Mouse (Mus musculus) left cerebral cortex, postnatal 10 days (tissue): Measurements from ENCODE around the gene Nme4. TPM values are rescaled to one million over a fixed set of nuclear protein-coding genes. Genes with fewer than 3 reads are reported as not detected.

Experiments
- DNase-seq, 2 experiments: peaks; one replicate each; pipeline ENCODE4 v3.0.0; 2021 to 2022; ENCODE audit warnings: low spot score in 2 of 2, mixed read lengths in 1 of 2; ENCODE audit errors: extremely low spot score in 1 of 2
- intact Hi-C: fragments of 180-260 bp; cut with DNase I; formaldehyde crosslinking; loops from one replicate; pipeline ENCODE4 v1.15.1; 2025
- total RNA-seq, 2 experiments: library from RNA; stranded (reverse); gene quantifications; 2 replicates each; pipeline ENCODE4 v1.2.3; 2021

Gene Nme4
- total RNA-seq: 1 to 10 TPM; 3.0 to 3.9 TPM

- DNase-seq: peak in 1 of 2 experiments; percentile 67
- intact Hi-C loops: no loop called here
Measured at GRCm38 (mm10) chr17:26095121-26095740, at the start of gene Nme4. TSS of gene Nme4 (minus strand) at chr17:26095602.

DNA sequence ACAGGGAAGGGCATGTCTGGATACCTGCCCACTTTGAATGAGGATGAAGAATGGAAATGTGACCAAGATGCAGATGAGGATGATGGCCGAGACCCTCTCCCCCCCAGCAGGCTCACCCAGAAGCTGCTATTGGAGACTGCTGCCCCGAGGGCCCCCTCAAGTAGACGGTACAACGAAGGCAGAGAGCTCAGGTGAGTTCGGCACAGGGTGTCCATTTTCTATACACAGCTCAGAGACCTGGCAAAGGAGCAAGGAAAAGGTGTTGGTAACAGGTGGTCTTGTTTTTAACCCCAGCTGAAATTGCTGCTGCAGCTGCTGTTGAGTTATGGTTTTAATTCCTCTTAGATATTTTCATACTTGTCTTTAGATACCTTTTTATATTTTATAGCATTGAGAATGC lies 48.0 kb upstream of the Nme4 start:
- intact Hi-C loops: no loop called here
- DNase-seq: no peak

DNA sequence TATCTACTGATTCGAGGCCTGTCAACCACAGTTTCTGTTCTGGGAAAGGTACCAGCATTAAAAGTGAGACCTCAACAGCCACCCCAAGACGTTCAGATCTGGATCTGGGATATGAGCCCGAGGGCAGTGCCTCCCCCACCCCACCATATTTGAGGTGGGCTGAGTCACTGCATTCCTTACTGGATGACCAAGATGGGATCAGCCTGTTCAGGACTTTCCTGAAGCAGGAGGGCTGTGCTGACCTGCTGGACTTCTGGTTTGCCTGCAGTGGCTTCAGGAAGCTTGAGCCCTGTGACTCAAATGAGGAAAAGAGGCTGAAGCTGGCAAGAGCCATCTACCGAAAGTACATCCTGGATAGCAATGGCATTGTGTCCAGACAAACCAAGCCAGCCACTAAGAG lies 47.4 kb upstream of the Nme4 start:
- intact Hi-C loops: no loop called here
- DNase-seq: no peak

GRCm38 (mm10) chr17:26138901-26139381 lies 43.5 kb upstream of the Nme4 start:
- intact Hi-C loops: no loop called here
- peak in 1 of 2 experiments; percentile 76 for DNase-seq

DNA sequence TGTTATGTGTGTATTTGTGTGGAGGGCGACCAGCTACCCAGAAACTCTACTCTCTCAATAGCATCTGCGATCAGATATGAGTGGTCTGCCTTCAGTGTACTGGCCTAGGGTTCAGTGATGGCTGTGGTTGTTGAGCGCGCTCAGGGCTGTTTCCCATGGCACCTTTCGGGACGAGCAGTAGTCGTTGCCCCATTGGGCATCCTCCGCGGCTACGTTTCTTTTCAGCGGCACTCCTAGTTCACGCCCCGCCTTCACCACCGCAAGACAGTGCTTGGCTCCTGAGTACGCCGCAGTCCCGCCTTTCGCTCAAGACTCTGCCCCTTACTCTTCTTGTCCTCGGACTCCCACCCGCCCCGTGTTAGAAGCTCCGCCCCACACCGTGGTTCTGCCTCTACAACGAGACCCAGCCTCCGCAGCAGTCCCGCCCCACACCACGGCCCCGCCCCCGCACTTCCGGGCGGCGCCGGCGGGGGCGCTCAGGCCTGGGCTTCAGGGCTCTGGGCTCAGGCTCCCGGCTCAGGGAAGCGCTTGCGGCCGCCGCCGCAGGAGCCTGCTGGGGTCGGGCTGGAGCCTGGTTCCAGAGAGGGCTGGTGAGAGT lies 42.9 kb upstream of the Nme4 start, which contains the start of gene Axin1:
Gene Axin1 (plus strand): TSS at position 450 of the 598 bp plus-strand sequence.
- DNase-seq: peak; percentile 92 to 96
- intact Hi-C loops: no loop called here

DNA sequence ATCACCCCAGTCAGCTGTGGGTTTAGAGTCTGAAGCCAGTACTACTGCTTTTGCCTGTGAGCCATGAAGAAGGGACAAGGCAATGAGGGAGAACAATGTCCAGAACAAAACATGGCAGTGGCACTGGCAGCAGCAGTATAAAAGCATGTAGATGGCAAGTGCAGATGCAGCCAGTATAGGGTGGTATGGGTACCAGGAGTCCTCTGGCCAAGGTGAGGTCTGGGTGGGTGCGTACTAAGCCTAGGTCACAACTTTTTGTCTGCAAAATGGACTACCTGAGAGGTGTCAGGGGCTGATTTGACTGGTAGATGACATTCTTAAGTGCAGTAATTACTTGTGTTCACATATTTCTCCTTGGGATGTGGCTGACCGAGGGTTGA lies 42.3 kb upstream of the Nme4 start:
- intact Hi-C loops: no loop called here
- DNase-seq: no peak

DNA sequence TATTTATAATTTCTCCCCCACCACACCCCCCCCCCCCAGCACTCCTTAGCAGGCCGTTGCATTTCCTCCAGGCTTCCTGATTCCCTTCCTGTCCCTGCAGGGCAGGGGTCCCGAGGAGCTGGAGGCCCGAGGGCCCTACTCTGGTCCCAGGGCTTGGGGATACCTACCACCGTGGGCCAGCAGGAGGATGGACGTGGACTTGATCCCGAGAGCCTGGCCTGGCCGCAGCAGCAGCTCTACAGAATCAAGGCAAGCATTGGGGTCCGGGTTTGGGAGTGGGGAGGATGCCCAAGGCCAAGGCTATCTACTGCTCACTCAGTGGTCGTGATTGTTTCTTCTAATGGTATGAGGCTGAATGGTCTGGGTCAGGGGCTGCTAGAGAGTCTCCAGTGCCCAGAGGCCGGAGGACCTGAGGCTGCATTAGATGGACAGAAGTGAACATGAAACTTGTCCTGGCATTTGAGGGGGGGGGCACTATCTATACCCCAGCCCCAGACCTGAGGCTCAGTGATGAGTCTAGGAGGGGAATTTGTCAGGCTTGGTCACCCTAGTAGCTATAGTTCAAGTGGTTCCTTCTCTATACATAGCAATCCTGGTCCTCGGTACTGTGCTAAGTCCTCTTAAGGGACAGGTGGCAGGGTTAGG lies 41.8 kb upstream of the Nme4 start:
- intact Hi-C loops: no loop called here
- no peak for DNase-seq

GRCm38 (mm10) chr17:26131856-26132853 lies 36.8 kb upstream of the Nme4 start:
- intact Hi-C loops: no loop called here
- no peak for DNase-seq

DNA sequence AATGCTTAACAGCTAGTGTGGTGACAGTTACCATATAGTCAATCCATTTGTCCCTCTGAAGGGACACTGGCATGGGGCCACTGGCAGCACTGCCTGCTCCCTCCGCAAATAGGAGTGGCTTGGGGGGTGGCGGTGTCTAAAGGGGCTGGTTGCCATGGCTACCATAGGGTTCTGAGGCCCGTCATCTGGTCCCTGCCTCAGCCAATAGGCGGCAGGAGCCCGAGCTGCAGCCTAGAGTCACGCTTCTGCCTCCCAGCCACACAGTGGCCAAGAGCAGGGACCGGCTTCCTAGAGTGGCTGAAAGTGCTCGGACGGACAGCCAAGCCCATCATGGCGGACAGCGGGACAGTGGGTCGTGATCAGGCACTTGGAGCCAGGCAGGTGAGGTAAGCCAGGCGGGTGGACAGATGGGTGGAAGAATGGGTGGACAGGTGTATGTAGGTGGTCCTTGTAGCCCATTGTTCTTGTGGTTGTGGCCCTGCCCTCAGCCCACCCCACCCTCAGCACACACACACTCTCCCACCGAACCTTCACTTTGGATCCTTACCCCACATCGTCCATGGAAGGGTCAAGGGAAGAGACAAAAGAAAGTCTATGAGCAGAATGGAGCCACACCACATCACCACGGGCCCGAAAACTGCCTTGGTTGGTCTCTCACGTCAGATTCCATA lies 35.8 kb upstream of the Nme4 start:
- intact Hi-C loops: no loop called here
- peak in 1 of 2 experiments; percentile 57 for DNase-seq

GRCm38 (mm10) chr17:26125226-26125625 lies 29.8 kb upstream of the Nme4 start:
- intact Hi-C loops: no loop called here

DNA sequence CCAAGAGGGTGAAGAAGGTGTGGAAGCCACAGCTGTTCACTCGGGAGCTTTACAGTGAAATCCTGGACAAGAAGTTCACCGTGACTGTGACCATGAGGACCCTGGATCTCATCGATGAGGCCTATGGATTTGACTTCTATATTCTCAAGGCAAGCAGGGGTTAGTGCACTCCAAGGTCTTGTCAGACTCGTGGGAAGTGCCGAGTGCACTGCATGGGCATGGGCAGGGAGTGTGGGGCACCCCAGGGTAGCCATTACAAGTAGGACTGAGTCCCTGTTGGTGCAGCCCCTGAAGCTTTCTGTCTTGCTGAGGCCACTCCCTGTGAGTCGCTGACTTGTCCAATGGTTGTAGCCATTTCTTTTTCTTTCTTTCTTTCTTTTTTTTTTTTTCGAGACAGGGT lies 29.2 kb upstream of the Nme4 start:
- no peak for DNase-seq
- intact Hi-C loops: no loop called here

More at GRCm38 (mm10) chr17:26125226-26125625, 29.8 kb upstream of the Nme4 start:
- DNase-seq: no peak

DNA sequence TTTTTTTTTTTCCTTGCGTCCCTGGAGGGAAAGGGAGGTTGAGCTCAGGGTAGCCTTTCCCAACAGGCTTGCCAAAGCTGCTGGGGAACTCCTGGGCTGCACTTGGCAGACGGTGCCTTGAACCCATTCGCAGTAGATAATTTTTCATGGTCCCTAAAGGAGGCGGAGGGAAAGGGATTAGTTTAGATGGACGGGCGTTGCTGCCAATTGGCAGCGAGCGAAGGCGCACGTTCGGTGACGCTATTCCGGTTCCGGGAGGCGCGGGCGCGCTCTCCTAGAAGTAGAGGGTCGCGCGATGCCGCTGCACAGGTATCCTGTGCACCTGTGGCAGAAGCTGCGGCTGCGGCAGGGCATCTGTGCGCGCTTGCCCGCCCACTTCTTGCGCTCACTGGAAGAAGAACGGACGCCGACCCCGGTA lies 27.9 kb upstream of the Nme4 start, which contains the start of gene Mrpl28:
Gene Mrpl28 (plus strand): TSS at position 234 of the 418 bp plus-strand sequence.
- peak; percentile 92 to 97 for DNase-seq
- intact Hi-C loops: no loop called here

DNA sequence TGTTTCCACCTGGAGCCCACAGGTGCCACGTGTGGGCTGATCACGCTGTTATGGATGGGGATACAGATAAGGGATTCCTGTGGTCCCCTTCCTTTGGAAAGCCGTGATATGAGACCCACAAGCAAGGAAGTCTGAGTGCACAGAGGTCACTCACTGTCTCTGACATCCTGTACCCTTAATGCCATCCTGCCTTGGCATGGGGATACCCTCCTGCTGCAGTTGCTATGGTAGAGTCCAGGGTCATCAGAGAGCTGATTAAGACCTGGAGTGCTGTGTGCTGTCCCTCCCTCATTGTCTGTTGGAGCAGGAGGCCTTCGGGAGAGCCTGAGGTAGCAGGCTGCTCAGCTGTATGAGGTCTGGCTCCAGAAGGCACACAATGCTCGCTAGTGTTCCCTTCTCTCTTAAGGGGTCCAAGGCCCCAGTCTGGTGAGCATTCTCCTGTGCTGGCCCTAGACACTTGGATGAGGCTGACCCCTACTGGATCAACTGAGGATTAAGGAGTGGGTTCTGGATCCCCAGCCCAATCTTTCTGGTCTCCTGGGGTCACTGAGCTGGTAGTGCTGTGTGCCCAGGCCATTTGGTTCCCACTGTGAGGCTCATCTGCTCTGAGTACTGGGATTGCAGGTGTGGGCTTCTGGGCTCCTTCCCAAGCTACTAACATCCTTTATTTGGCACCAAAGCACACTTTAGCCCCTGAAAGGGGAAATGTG lies 27.2 kb upstream of the Nme4 start:
- intact Hi-C loops: no loop called here
- no peak for DNase-seq

DNA sequence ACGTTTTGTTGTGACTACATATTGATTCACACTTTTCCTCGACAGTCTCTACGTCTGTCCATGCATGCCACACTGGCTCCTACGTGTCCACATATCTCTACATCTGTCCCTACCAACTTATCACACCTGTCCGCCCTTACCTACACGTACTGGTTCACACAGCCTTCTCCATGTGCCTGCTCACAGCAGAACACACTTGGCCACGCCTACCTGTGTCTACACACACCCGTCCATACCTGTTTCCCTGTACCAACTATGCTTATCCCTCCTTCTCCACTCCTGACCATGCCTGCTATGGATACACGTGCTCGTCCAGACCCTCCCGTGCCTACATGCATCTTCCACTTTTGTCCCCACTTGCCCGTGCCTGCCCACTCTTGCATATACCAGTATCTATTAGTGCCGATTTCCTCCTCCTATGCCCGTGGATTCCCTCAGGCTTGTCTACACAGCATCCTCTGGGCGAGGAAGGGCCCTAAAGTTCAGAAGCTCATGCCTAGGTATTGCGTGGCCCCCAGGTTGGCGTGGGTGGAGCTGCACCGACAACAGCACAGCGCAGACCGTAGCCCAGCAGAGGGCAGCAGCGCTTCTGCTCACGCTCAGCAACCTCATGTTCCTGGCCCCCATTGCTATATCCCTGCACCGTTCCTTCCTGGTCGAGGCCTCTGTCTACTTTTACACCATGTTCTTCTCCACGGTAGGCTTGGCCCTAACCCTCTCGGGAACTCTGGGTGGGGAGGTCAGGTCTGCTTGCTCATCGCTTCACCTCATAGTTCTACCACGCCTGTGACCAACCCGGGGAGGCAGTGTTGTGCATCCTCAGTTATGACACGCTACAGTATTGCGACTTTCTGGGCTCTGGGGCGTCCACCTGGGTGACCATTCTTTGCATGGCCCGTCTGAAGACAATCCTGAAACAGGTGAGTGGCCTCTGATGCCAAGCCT lies 24.6 kb upstream of the Nme4 start:
- intact Hi-C loops: no loop called here

DNA sequence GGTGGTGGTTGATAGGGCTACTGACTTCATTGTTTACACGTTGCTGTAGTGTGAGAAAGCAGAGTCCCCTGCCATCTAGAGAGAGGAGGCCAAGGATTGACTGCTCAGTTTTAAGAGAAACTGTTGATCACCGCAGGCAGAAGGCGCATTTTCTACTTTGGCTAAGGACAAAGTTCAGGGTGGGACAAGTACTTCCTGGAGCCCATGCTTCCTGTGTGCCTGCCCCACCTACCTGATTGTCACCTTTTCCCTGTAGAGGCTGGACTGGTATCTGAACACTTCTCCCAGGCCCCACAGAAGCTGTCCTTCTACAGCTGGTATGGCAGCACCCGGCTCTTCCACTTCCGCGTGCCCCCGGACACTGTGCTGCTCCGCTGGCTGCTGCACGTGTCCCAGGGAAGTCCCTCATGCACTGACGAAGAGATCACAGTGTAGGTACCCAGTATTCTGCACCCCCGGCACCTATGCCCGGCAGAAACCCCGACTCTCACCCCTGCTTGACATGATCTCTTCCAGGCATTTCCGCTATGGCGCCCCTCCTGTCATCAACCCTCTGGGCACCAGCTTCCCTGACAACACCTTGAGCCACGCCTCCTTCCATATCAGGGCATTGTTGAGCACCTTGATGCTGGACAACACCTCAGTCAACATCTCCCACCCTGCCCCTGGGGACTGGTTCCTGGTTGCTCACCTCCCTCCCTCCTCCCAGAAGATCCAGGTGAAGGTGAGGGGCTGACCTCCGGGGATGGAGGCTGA lies 21.3 kb upstream of the Nme4 start:
- intact Hi-C loops: no loop called here
- DNase-seq: no peak

More for the DNA sequence above, 24.6 kb upstream of the Nme4 start:
- peak in 1 of 2 experiments; percentile 73 for DNase-seq

GRCm38 (mm10) chr17:26115956-26116487 lies 20.6 kb upstream of the Nme4 start:
- no peak for DNase-seq

More at GRCm38 (mm10) chr17:26115956-26116487, 20.6 kb upstream of the Nme4 start:
- intact Hi-C loops: no loop called here
